In genomic region chr9:58823139-58823917, GRCm38 (mm10) we compare ENCODE assay signal across 9 mouse cellular contexts. TPM values are rescaled to one million over a fixed set of nuclear protein-coding genes. Genes with fewer than 3 reads are reported as not detected.
DNase-seq lines count a peak whose midpoint lies in the region; ATAC-seq and TF ChIP-seq lines count a peak whose summit lies in the region.
"Had no signal": no experiment of that assay in that cellular context is flagged by ENCODE, and none has a peak within 500 bp of the region (broad histone marks: within the 10 kb centered on the region; RNA-seq: fewer than 3 reads in every experiment).

Hcn4 (plus strand) TSS chr9:58823412.

- no peak for ATAC-seq in erythroblast, adult 5-6 weeks (replicated peaks; ENCODE audit: low FRiP score, poor library complexity, severe bottlenecking)
- peak; percentile 28; the same call in 1 of the 2 replicates for ATAC-seq in forebrain, postnatal 0 days
- ATAC-seq in liver, embryonic 12.5 days = no peak
- peak; percentile 16; the same call in 1 of the 2 replicates for ATAC-seq in stomach, embryonic 14.5 days (ENCODE audit: insufficient number of reproducible peaks, insufficient read depth, low FRiP score, low read depth)

- H3K4me3 ChIP-seq in erythroblast, embryonic 14.5 days (replicated peaks) = peak within 1 kb of the TSS; percentile 16
- peak within 1 kb of the TSS; percentile 80 for H3K4me3 ChIP-seq in forebrain, postnatal 0 days (ENCODE audit: low read depth, low read length)
- H3K4me3 ChIP-seq in liver, embryonic 12.5 days = peak within 1 kb of the TSS; percentile 56
- H3K4me3 ChIP-seq in stomach, embryonic 14.5 days (ENCODE audit: low read depth, low read length) = peak within 1 kb of the TSS; percentile 69

- no peak for TF ChIP-seq CTCF in forebrain, postnatal 0 days (IDR thresholded peaks at IDR 0.05; ENCODE audit: low read depth)

- H3K9me3 ChIP-seq in erythroblast, embryonic 14.5 days (ENCODE audit: control insufficient read depth, low read length) = no peaks in the 10 kb centered on the region; the same call in 1 of the 2 replicates
- H3K9me3 ChIP-seq in forebrain, postnatal 0 days (ENCODE audit: low read length) = no peaks in the 10 kb centered on the region
- no peaks in the 10 kb centered on the region for H3K9me3 ChIP-seq in liver, embryonic 12.5 days (replicated peaks)
- no peaks in the 10 kb centered on the region for H3K9me3 ChIP-seq in stomach, embryonic 14.5 days (ENCODE audit: control insufficient read depth, low read depth, low read length)

- H3K4me1 ChIP-seq in erythroblast, embryonic 14.5 days (ENCODE audit: control insufficient read depth) = no peaks in the 10 kb centered on the region
- peaks cover 22% of the 10 kb centered on the region; the same call in 1 of the 2 replicates for H3K4me1 ChIP-seq in forebrain, postnatal 0 days (ENCODE audit: insufficient read depth)
- H3K4me1 ChIP-seq in liver, embryonic 12.5 days = peaks cover 12% of the 10 kb centered on the region; the same call in 1 of the 2 replicates
- 0 out of 2 replicates have a peak, but pooled peaks cover 6% of the 10 kb centered on the region for H3K4me1 ChIP-seq in stomach, embryonic 14.5 days (ENCODE audit: control insufficient read depth, insufficient read depth, low read length)

- H3K9ac ChIP-seq in forebrain, postnatal 0 days = peak within 1 kb of the TSS; percentile 91
- no peak within 1 kb of the TSS; the same call in 1 of the 2 replicates for H3K9ac ChIP-seq in liver, embryonic 12.5 days
- peak within 1 kb of the TSS; percentile 45 for H3K9ac ChIP-seq in stomach, embryonic 14.5 days (replicated peaks; ENCODE audit: low read depth, low read length)

- WGBS in forebrain, postnatal 0 days = 4% methylated on average over 79 of the region's 95 CpGs
- WGBS in liver, embryonic 12.5 days (ENCODE audit: insufficient replicate concordance) = 1% methylated on average over 74 of the region's 95 CpGs
- WGBS in stomach, embryonic 14.5 days = under 1% methylated on average over 81 of the region's 95 CpGs

- H3K36me3 ChIP-seq in erythroblast, embryonic 14.5 days (ENCODE audit: control insufficient read depth) = no peaks in the 10 kb centered on the region
- no peaks in the 10 kb centered on the region for H3K36me3 ChIP-seq in forebrain, postnatal 0 days (ENCODE audit: insufficient read depth)
- no peaks in the 10 kb centered on the region for H3K36me3 ChIP-seq in liver, embryonic 12.5 days
- no peaks in the 10 kb centered on the region for H3K36me3 ChIP-seq in stomach, embryonic 14.5 days (ENCODE audit: control insufficient read depth, insufficient read depth, low read length)

- peak; percentile 9 for DNase-seq in right cerebral cortex, adult 18-20 months
- DNase-seq in right cerebral cortex, postnatal 25 days = no peak
- peak; percentile 69 for DNase-seq in forebrain, postnatal 0 days
- no peak for DNase-seq in spleen, postnatal 14 days (ENCODE audit: low spot score in 2 of 2)

- peak within 1 kb of the TSS; percentile 87 for H3K4me2 ChIP-seq in forebrain, postnatal 0 days (ENCODE audit: low read depth)
- peak within 1 kb of the TSS; percentile 71 for H3K4me2 ChIP-seq in liver, embryonic 12.5 days
- H3K4me2 ChIP-seq in stomach, embryonic 14.5 days (replicated peaks; ENCODE audit: low read depth, low read length) = peak within 1 kb of the TSS; percentile 99

- H3K27me3 ChIP-seq in erythroblast, embryonic 14.5 days (ENCODE audit: control insufficient read depth) = peaks cover 76% of the 10 kb centered on the region
- H3K27me3 ChIP-seq in forebrain, postnatal 0 days (ENCODE audit: insufficient read depth, low read length) = peaks cover 12% of the 10 kb centered on the region; the same call in 1 of the 2 replicates
- peaks cover 100% of the 10 kb centered on the region for H3K27me3 ChIP-seq in liver, embryonic 12.5 days (replicated peaks)
- peaks cover 5% of the 10 kb centered on the region; the same call in 1 of the 2 replicates for H3K27me3 ChIP-seq in stomach, embryonic 14.5 days (ENCODE audit: control insufficient read depth, insufficient read depth, low read length)
- H3K27me3 ChIP-seq: CH12.LX had no signal

- peak within 1 kb of the TSS; percentile 94 for H3K27ac ChIP-seq in forebrain, postnatal 0 days (ENCODE audit: low read depth, low read length)
- H3K27ac ChIP-seq in liver, embryonic 12.5 days = no peak within 1 kb of the TSS
- H3K27ac ChIP-seq in stomach, embryonic 14.5 days (ENCODE audit: low read length) = peak within 1 kb of the TSS; percentile 33; the same call in 1 of the 2 replicates

RNA-seq across cellular contexts. Expression of gene Hcn4, which starts in this region (rescaled TPM):
- polyA plus RNA-seq in erythroblast, embryonic 14.5 days (2012) = not detected in 2 replicates
- not detected in 2 replicates for total RNA-seq in erythroblast, adult 5-6 weeks (2015; ENCODE audit: low replicate concordance)
- total RNA-seq in erythroblast, adult 5-6 weeks (2017; ENCODE audit: low replicate concordance) = not detected in 2 replicates
- 18.9 and 26.9 TPM in 2 replicates for total RNA-seq in forebrain, postnatal 0 days (2014; rRNA removed)
- polyA plus RNA-seq in forebrain, postnatal 0 days (2015; fragmentation: Nextera tagmentation; extraction: Ambion mirVana) = 2.9 and 4.1 TPM in 2 replicates
- polyA plus RNA-seq in liver, embryonic 12.5 days (2016; fragmentation: Nextera tagmentation; extraction: Ambion mirVana) = 0.07 TPM in 2 replicates
- polyA plus RNA-seq in stomach, embryonic 14.5 days (2014; fragmentation: Nextera tagmentation; extraction: Ambion mirVana) = 0.34 and 0.51 TPM in 2 replicates
- total RNA-seq: CH12.LX had no signal

Comparison
In these comparisons a context has a peak if more than half of its experiments do, and no peak if none do; other contexts are left out.
1. RNA of gene Hcn4 (total RNA-seq): 18.9 to 26.9 TPM in forebrain, postnatal 0 days; not detected in erythroblast, adult 5-6 weeks; every median in the first group is over 10 times any median in the second.
2. DNase-seq: peak in right cerebral cortex, adult 18-20 months (single experiment) and forebrain, postnatal 0 days (single experiment); none in right cerebral cortex, postnatal 25 days (single experiment) and spleen, postnatal 14 days (0 of 2).
3. Peak in ATAC-seq, H3K4me3 ChIP-seq, H3K27ac ChIP-seq, H3K9ac ChIP-seq and H3K4me2 ChIP-seq in stomach, embryonic 14.5 days; RNA of the gene not detected or under 1 TPM.
4. H3K4me3 ChIP-seq: peak in every context shown above with its lines; median percentile 80 in forebrain, postnatal 0 days; 69 in stomach, embryonic 14.5 days; 56 in liver, embryonic 12.5 days; 16 in erythroblast, embryonic 14.5 days.
5. Peak in every context shown above with its lines, with median percentiles within 50 percentile points of each other: H3K4me2 ChIP-seq.